Mouse (Mus musculus) spleen, adult 2 months (tissue): ENCODE measurements at regions not wholly inside any gene's neighbourhood (a gene's known extent, or its start where the extent isn't known, plus 50 kb on each side); places are given as distances from the start of the nearest gene placed in this dataset.

ENCODE experiments used
- CTCF ChIP-seq: fragments of 200-500 bp; IDR thresholded peaks from 2 replicates; pipeline ENCODE4 v1.5.1; 2011; ENCODE audit warnings: mild to moderate bottlenecking, inconsistent platforms; ENCODE audit not compliant: insufficient read depth, insufficient read length, insufficient replicate concordance; ENCODE audit errors: extremely low read depth
- POLR2A ChIP-seq: fragments of 200-500 bp; IDR thresholded peaks from 2 replicates; pipeline ENCODE4 v1.6.1; 2011; ENCODE audit warnings: low read depth, low read length, inconsistent platforms

GRCm38 (mm10) chr7:73308981-73309380 is 66.3 kb upstream of the Rgma start:
- TF ChIP-seq POLR2A (no peak), CTCF (no peak)
